Mouse (Mus musculus) lung, embryonic 14.5 days (tissue): ENCODE data around the gene Pcsk7. TPM values are rescaled to one million over a fixed set of nuclear protein-coding genes. Genes with fewer than 3 reads are reported as not detected.

Experiments used
- ATAC-seq: fragments of 200-750 bp; cut with Nextera tagmentation; 2 replicates; pipeline ENCODE4 v1.8.0; 2017; ENCODE audit warnings: mild to moderate bottlenecking, moderate TSS enrichment, moderate library complexity; ENCODE audit not compliant: insufficient read depth
- DNase-seq: peaks from one replicate; pipeline ENCODE4 v3.0.0-alpha.2; 2015
- H3K27ac ChIP-seq: fragments of 300-500 bp; sonication (generic); 2 replicates; pipeline ENCODE4 v1.5.1; 2014; ENCODE audit warnings: low read depth, mild to moderate bottlenecking, moderate library complexity
- H3K27me3 ChIP-seq: fragments of 300-500 bp; sonication (generic); 2 replicates; pipeline ENCODE4 v1.6.1; 2014; ENCODE audit warnings: low read length, control low read depth; ENCODE audit not compliant: insufficient read depth
- H3K36me3 ChIP-seq: fragments of 300-500 bp; sonication (generic); 2 replicates; pipeline ENCODE4 v1.6.1; 2014; ENCODE audit warnings: control low read depth; ENCODE audit not compliant: insufficient read depth
- H3K4me1 ChIP-seq: fragments of 300-500 bp; sonication (generic); 2 replicates; pipeline ENCODE4 v1.6.1; 2014; ENCODE audit warnings: antibody characterized with exemption, control low read depth; ENCODE audit not compliant: insufficient read depth
- H3K4me2 ChIP-seq: fragments of 300-500 bp; sonication (generic); 2 replicates; pipeline ENCODE4 v1.6.1; 2014; ENCODE audit warnings: mild to moderate bottlenecking
- H3K4me3 ChIP-seq: fragments of 300-500 bp; sonication (generic); 2 replicates; pipeline ENCODE4 v1.5.1; 2014; ENCODE audit warnings: low read depth, low read length
- H3K9ac ChIP-seq: fragments of 300-500 bp; sonication (generic); 2 replicates; pipeline ENCODE4 v1.6.1; 2014
- H3K9me3 ChIP-seq: fragments of 300-500 bp; sonication (generic); 2 replicates; pipeline ENCODE4 v1.6.1; 2016; ENCODE audit warnings: low read depth, low read length, control low read depth
- CTCF ChIP-seq: IDR thresholded peaks from 2 replicates; pipeline ENCODE4 v1.5.1; 2016; ENCODE audit warnings: antibody characterized with exemption, low read depth
- WGBS: fragments of 180-500 bp; shearing (Covaris S2); extraction: QIAGEN DNeasy Blood & Tissue Kit; methylation state at CpG from one replicate; pipeline ENCODE4 v1.1.7; 2014; 5-methylcytosine and 5-hydroxymethylcytosine counted together
- polyA plus RNA-seq: library from polyadenylated mRNA; unstranded; fragments of >200 nt; fragmentation: Nextera tagmentation; extraction: Ambion mirVana; gene quantifications from 2 replicates; pipeline ENCODE4 v1.2.1, GENCODE M21; 2014

The Pcsk7 gene
- polyA plus RNA-seq, 1 experiment from 2014 or later: 19.2 TPM

DNA sequence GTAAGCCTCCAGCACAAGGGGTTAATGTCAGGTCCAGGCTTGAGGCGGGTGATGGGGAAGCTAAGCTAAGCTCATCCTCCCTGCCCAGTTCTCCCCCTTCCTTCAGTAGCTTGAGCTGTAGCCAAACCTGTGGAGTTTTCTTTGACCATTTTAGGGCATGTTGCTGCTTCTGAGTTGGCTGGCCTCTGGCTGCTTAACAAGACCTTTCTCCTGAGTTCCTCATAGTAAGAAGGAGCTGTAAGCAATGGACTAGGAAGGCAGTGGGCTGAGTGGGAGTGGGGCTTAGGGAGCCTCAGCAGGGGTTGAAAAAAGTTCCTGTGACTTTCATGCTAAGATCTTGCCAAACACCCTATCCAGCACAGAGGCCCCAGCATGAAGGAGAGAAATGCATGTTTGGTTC, 13.6 kb downstream of the Pcsk7 start:
- no peak for TF ChIP-seq CTCF
- DNase-seq: peak; percentile 40
- peaks cover 55% of the 10 kb centered on the region for H3K36me3 ChIP-seq
- peak overlapping the region; percentile 26; the same call in 1 of the 2 replicates for H3K27ac ChIP-seq
- no peak overlapping the region for H3K4me2 ChIP-seq
- no peaks in the 10 kb centered on the region for H3K27me3 ChIP-seq
- H3K4me1 ChIP-seq: no peaks in the 10 kb centered on the region
- H3K9ac ChIP-seq: no peak overlapping the region
- H3K9me3 ChIP-seq: no peaks in the 10 kb centered on the region
- no peak overlapping the region for H3K4me3 ChIP-seq
- 24% methylated on average over 1 of the region's 1 CpGs for WGBS
- ATAC-seq: peak; percentile 60; the same call in 1 of the 2 replicates

DNA sequence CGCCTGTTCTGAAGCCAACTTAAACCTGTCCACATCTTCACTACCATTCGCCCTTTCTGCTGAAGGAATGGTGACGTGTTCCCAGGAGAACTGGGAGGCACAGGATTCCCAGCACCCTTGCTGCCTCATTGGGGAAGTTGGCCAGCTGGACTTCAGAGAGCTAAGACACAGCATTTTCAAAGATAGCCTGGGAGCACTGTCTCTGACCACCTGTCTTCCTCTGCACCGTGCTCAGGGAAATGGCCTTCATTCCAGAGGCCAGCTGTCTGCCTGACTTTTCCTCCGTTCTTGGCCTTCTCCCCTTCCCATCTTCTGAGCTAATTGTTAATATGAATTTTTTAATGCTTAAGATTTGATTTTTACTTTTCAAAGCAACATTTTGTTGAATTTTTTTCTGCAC, 23.0 kb downstream of the Pcsk7 start:
- H3K9me3 ChIP-seq: no peaks in the 10 kb centered on the region
- DNase-seq: no peak
- no peak overlapping the region for H3K27ac ChIP-seq
- ATAC-seq: no peak
- no peak for TF ChIP-seq CTCF
- no peak overlapping the region for H3K4me2 ChIP-seq
- H3K4me1 ChIP-seq: peaks cover 4% of the 10 kb centered on the region; the same call in 1 of the 2 replicates
- H3K27me3 ChIP-seq: no peaks in the 10 kb centered on the region
- peaks cover 50% of the 10 kb centered on the region for H3K36me3 ChIP-seq
- 80% methylated on average over 5 of the region's 5 CpGs for WGBS
- H3K4me3 ChIP-seq: no peak overlapping the region
- H3K9ac ChIP-seq: no peak overlapping the region

DNA sequence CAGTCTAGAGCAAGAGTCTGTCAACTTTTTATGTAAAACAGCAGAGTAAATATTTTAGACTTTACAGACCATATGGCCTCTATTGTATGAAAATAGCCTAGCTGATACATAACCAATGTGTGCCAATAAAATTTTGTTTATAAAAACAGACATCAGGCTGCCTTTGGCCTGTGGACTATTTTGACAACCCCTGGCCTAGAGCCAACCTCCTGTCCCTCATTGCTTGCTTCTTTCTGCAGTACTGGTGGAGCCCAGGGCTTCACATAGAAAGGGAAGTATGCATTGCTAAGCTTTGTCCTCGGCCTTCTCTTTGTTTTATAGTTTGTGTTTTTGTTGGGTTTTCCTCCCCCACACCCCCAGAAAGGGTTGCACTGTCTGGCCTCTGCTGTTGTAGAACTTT, 25.7 kb downstream of the Pcsk7 start:
- no peak for ATAC-seq
- no peak overlapping the region; the same call in 1 of the 2 replicates for H3K4me2 ChIP-seq

DNA sequence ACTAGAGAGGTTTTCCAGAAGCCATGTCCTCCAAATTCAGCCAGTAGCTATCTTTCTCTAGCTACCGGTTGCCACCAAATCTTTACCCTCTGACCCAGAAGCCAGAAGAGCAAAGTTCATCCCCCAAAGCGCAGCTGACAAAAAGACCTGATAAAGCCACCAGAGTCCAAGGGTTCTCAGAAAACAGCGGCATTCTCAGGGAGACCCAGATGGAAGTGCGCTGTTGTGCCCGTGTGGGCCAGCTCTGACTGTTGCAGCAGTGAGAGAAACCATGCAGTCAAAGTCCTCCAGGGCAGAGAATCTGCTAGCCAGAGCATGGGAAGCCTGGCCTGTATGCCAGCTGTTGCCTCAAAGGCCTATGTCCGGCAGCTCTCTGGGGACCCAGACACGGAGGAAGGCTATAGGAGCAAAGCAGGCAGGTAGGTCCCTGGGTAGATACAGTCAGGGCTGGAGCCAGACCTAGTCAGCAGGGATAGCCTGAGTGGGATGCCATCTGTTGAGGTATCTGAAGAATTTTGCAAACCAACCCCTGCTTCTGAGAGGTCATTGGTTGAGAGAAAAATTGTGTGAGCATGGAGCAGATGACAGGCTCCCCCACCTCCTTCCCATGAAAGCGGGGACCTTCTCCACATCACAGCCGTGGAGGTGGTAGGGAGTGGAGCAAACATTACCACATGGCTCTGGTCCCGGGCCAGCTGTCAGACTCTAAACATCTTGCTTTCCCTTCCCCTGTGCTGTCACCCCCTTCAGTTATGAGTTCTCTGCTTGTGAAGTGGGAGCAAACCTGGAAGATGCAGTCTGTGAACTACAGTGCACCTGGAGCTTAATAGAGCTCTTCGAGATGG, 26.5 kb downstream of the Pcsk7 start:
- no peaks in the 10 kb centered on the region for H3K27me3 ChIP-seq
- peak overlapping the region; percentile 22; the same call in 1 of the 2 replicates for H3K4me3 ChIP-seq
- peak overlapping the region; percentile 29; the same call in 1 of the 2 replicates for H3K9ac ChIP-seq
- H3K4me1 ChIP-seq: peaks cover 7% of the 10 kb centered on the region; the same call in 1 of the 2 replicates
- no peaks in the 10 kb centered on the region for H3K9me3 ChIP-seq
- 51% methylated on average over 11 of the region's 11 CpGs for WGBS
- no peak for ATAC-seq
- peak overlapping the region; percentile 61 for H3K4me2 ChIP-seq
- TF ChIP-seq CTCF: no peak
- H3K36me3 ChIP-seq: peaks cover 35% of the 10 kb centered on the region
- DNase-seq: peak; percentile 23
- peak overlapping the region; percentile 49 for H3K27ac ChIP-seq

More for the DNA sequence above, 25.7 kb downstream of the Pcsk7 start:
- Histone ChIP-seq H3K9ac (no peak overlapping the region), H3K4me3 (no peak overlapping the region), H3K27ac (peak overlapping the region; percentile 49), H3K27me3 (no peaks in the 10 kb centered on the region), H3K36me3 (peaks cover 44% of the 10 kb centered on the region), H3K9me3 (no peaks in the 10 kb centered on the region), H3K4me1 (peaks cover 7% of the 10 kb centered on the region; the same call in 1 of the 2 replicates)
- peak; percentile 75 for DNase-seq
- no peak for TF ChIP-seq CTCF
- 18% methylated on average over 1 of the region's 1 CpGs for WGBS

DNA sequence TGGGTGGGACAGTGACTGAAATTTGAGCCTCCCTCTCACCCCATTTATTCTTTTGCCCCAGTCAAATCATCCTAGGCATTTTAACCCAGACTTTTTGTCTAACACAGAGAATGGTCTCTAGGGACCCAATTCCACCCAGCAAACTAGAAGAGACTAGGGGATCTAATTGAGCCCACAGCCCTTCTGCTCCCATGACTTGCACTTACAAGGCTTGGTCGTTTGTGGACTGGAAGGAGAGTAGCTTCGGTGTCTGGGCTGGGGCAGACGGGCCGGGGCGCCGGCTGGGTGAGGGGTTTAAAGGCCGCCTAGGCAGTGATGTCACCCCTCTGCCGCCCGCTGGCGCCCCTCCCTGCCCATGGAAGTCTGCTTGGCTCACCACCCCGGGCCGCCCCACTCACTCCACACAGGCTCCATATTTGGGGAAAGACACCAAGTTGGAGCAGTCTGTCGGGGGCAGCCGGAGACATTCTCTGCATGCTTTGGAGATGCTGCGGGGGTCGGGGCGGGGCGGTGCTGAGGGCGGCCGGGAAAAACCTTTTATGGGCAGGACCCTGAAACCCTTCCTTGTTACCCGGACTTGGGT, 29.4 kb downstream of the Pcsk7 start, which contains the start of gene Tagln:
TSS of gene Tagln (minus strand) at position 431 of the 583 bp plus-strand sequence.
- Histone ChIP-seq H3K9me3 (no peaks in the 10 kb centered on the region), H3K4me2 (peak within 1 kb of the TSS; percentile 61), H3K27me3 (no peaks in the 10 kb centered on the region), H3K27ac (peak within 1 kb of the TSS; percentile 77), H3K9ac (peak within 1 kb of the TSS; percentile 46), H3K4me3 (peak within 1 kb of the TSS; percentile 28), H3K4me1 (peaks cover 7% of the 10 kb centered on the region; the same call in 1 of the 2 replicates), H3K36me3 (peaks cover 28% of the 10 kb centered on the region)
- peak; percentile 79 for DNase-seq
- WGBS: 2% methylated on average over 21 of the region's 21 CpGs
- no peak for TF ChIP-seq CTCF
- ATAC-seq: peak; percentile 81

DNA sequence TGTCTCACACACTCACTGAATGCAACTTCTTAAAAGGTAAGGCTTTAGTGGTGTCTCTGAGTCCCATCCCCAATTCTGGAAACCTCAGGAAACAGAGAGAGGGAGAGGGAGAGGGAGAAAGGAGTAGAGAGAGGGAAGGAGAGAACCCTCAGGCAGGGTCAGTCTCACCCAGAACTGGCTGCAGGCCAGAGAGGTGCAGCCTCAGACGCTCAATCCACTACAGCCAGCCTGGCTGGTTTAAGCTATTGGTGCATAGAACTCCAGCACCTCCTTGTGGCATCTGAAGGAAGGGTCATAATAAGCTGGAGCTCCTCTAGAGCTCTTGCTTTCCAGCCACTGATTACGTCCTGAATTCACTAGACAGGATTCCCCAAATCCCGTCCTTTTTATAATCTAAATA, 30.6 kb downstream of the Pcsk7 start:
- H3K9ac ChIP-seq: no peak overlapping the region
- 14% methylated on average over 3 of the region's 3 CpGs for WGBS
- no peak overlapping the region for H3K4me3 ChIP-seq
- H3K36me3 ChIP-seq: peaks cover 30% of the 10 kb centered on the region
- H3K27me3 ChIP-seq: no peaks in the 10 kb centered on the region
- ATAC-seq (peak; percentile 67), DNase-seq (peak; percentile 90)
- H3K4me2 ChIP-seq: no peak overlapping the region
- H3K4me1 ChIP-seq: peaks cover 3% of the 10 kb centered on the region; the same call in 1 of the 2 replicates
- peak; percentile 88 for TF ChIP-seq CTCF
- peak overlapping the region; percentile 44; the same call in 1 of the 2 replicates for H3K27ac ChIP-seq
- no peaks in the 10 kb centered on the region for H3K9me3 ChIP-seq

DNA sequence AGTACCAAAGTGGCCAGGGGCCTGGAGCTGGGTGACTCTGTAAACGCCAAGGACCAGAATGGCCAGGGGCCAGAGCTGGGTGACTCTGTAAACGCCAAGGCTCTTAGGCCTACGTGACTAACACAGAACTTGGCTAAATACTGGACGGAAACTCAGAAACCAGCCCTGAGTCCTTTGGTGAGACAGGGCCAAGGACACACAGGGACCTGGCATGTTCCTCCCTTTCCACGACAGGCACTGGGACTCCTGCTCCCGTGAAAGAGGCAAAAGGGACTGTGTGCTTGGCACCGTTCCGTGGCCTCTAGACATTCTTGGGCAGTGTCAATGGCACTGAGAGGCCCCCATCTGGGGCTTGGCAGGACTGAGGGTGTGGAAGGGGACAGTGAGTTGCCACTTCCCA, 31.8 kb downstream of the Pcsk7 start:
- Histone ChIP-seq H3K9me3 (no peaks in the 10 kb centered on the region), H3K27ac (no peak overlapping the region), H3K36me3 (peaks cover 42% of the 10 kb centered on the region), H3K27me3 (no peaks in the 10 kb centered on the region), H3K4me1 (0 out of 2 replicates have a peak, but pooled peaks cover 3% of the 10 kb centered on the region), H3K4me2 (no peak overlapping the region), H3K9ac (no peak overlapping the region), H3K4me3 (no peak overlapping the region)
- DNase-seq (no peak), ATAC-seq (no peak)
- WGBS: 86% methylated on average over 8 of the region's 8 CpGs
- no peak for TF ChIP-seq CTCF
